Mouse (Mus musculus) embryonic facial prominence, embryonic 15.5 days (tissue): ENCODE measurements at regions not wholly inside any gene's neighbourhood (a gene's known extent, or its start where the extent isn't known, plus 50 kb on each side); places are given as distances from the start of the nearest gene placed in this dataset.

Experiments used
- ATAC-seq: fragments of 200-750 bp; cut with Nextera tagmentation; 2 replicates; pipeline ENCODE4 v1.8.0; 2017; ENCODE audit warnings: low read depth, moderate TSS enrichment; ENCODE audit not compliant: insufficient number of reproducible peaks, low FRiP score, low TSS enrichment
- H3K27ac ChIP-seq: fragments of 300-500 bp; sonication (generic); replicated peaks from 2 replicates; pipeline ENCODE4 v1.5.1; 2015; ENCODE audit warnings: mild to moderate bottlenecking, inconsistent platforms
- H3K27me3 ChIP-seq: fragments of 300-500 bp; sonication (generic); 2 replicates; pipeline ENCODE4 v1.6.1; 2015; ENCODE audit warnings: inconsistent platforms
- H3K36me3 ChIP-seq: fragments of 300-500 bp; sonication (generic); 2 replicates; pipeline ENCODE4 v1.6.1; 2015; ENCODE audit warnings: mild to moderate bottlenecking, inconsistent platforms
- H3K4me1 ChIP-seq: fragments of 300-500 bp; sonication (generic); 2 replicates; pipeline ENCODE4 v1.6.1; 2015; ENCODE audit warnings: inconsistent platforms
- H3K4me2 ChIP-seq: fragments of 300-500 bp; sonication (generic); replicated peaks from 2 replicates; pipeline ENCODE4 v1.6.1; 2015; ENCODE audit warnings: mild to moderate bottlenecking, inconsistent platforms
- H3K4me3 ChIP-seq: fragments of 300-500 bp; sonication (generic); replicated peaks from 2 replicates; pipeline ENCODE4 v1.5.1; 2015; ENCODE audit warnings: mild to moderate bottlenecking, inconsistent platforms
- H3K9ac ChIP-seq: fragments of 300-500 bp; sonication (generic); 2 replicates; pipeline ENCODE4 v1.6.1; 2015; ENCODE audit warnings: inconsistent platforms
- H3K9me3 ChIP-seq: fragments of 300-500 bp; sonication (generic); replicated peaks from 2 replicates; pipeline ENCODE4 v1.6.1; 2016; ENCODE audit warnings: inconsistent platforms
- WGBS: fragments of 180-500 bp; shearing (Covaris S2); methylation state at CpG from one replicate; pipeline ENCODE4 v1.1.7; 2015; 5-methylcytosine and 5-hydroxymethylcytosine counted together

DNA sequence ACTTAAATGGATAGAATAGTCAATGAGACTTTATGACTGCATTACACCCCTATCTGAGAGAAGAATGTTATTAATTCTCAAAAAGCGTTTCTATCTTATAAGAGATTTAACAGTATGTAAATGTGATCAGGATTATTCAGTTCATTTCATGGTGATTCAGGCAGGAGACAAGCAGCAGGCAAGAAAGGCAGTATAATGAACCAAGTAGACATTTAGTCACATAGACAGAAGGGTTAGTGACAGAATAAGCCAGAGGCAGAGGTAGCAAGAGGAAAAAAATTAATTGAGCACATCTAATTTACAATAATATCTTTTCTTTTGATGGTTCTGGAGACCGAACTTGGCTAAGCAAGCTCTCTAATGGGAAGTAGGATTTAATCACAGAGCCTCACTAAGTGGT is 102.9 kb upstream of the Rsrc1 start:
- Histone ChIP-seq H3K9ac (no peak overlapping the region), H3K27me3 (no peaks in the 10 kb centered on the region), H3K9me3 (no peaks in the 10 kb centered on the region), H3K4me3 (no peak overlapping the region), H3K4me1 (no peaks in the 10 kb centered on the region), H3K4me2 (no peak overlapping the region), H3K27ac (no peak overlapping the region), H3K36me3 (no peaks in the 10 kb centered on the region)
- 68% methylated on average over 2 of the region's 2 CpGs for WGBS
- ATAC-seq: no peak

- Histone ChIP-seq H3K27ac (no peak overlapping the region), H3K4me1 (no peaks in the 10 kb centered on the region), H3K9ac (no peak overlapping the region), H3K27me3 (no peaks in the 10 kb centered on the region), H3K9me3 (no peaks in the 10 kb centered on the region), H3K4me2 (0 out of 2 replicates have a peak overlapping the region, but pooled peaks have one; percentile 10), H3K4me3 (no peak overlapping the region), H3K36me3 (no peaks in the 10 kb centered on the region)
- 47% methylated on average over 7 of the region's 7 CpGs for WGBS
- ATAC-seq: no peak
These were observed 98.5 kb upstream of the Rsrc1 start for GRCm38 (mm10) chr3:66882697-66883096.

GRCm38 (mm10) chr3:66895731-66896130 is 85.5 kb upstream of the Rsrc1 start:
- Histone ChIP-seq H3K27me3 (no peaks in the 10 kb centered on the region), H3K4me1 (no peaks in the 10 kb centered on the region), H3K4me3 (no peak overlapping the region), H3K9ac (no peak overlapping the region), H3K27ac (no peak overlapping the region), H3K9me3 (no peaks in the 10 kb centered on the region), H3K36me3 (no peaks in the 10 kb centered on the region), H3K4me2 (no peak overlapping the region)
- no peak for ATAC-seq
- 91% methylated on average over 2 of the region's 2 CpGs for WGBS
